Mouse (Mus musculus) WW6 (cell line): ENCODE results near the gene Rngtt.
A peak's percentile ranks its signal among the peaks of the same experiment; 100 is the strongest.
"Not testable (repeated sequence)": the region's sequence is repeated elsewhere in the genome, so short reads cannot be mapped to it uniquely, and the experiment has no call there.

Experiments used
- DNase-seq: peaks from one replicate; pipeline ENCODE4 v3.0.0-alpha.2; 2013; ENCODE audit warnings: low read depth, low spot score

Rngtt gene

GRCm38 (mm10) chr4:33309764-33310757 lies at the start of gene Rngtt:
Gene Rngtt (plus strand): TSS chr4:33310311.
- peak; percentile 94 for DNase-seq

DNA sequence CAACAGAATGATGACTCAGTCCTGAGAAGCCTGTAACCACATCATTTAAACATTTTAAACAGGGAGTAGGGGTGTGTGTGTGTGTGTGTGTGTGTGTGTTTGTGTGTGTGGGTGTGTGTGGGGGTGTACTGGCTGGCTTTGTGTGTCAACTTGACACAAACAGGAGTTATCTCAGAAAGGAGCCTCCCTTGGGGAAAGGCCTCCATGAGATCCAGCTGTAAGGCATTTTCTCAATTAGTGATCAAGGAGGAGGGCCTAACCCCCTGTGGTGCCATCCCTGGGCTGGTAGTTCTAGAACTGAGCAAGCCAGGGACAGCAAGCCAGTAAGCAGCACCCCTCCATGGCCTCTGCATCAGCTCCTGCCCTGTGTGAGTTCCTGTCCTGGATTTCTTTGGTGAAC lies 49.8 kb upstream of the Rngtt start:
- no peak for DNase-seq

DNA sequence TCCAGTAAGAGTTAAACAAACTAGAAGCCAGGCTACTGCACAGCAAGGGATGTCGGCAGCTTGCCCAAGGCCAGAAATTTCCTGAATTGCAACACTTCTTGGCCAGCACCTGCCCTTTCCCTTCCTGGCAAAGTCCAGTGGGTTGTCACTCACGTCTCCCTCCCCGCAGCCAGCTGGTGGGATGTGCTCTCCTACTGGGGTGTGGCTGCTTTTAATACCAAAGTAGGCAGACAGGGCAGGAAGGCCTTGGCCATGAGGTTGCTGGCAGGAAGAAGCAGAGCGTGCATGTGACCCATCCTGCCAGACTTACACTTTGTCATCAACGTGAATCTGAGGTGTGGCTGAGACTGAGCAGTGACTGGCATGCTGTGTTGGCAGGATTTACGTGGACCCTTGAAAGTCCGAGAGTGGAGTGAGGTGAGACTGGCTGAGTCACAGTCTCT lies 48.8 kb upstream of the Rngtt start:
- no peak for DNase-seq

DNA sequence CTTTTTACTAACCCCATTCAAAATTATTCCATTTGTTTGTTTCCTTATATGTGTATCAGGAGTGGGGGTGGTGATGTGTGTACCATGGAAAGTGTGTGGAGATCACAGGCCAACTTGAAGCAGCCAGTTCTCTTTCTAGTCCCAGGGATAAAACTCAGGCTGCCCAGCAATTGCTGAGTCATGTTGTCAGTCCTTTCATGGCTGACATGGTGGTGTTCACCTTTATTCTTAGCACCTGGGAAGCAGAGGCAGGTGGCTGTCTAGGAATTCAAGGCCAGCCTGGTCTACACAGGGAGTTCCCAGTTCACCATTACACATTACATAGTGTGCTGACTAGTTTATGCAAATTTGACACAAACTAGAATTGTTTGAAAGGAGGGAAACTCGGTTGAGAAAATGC lies 47.2 kb upstream of the Rngtt start:
- no peak for DNase-seq

DNA sequence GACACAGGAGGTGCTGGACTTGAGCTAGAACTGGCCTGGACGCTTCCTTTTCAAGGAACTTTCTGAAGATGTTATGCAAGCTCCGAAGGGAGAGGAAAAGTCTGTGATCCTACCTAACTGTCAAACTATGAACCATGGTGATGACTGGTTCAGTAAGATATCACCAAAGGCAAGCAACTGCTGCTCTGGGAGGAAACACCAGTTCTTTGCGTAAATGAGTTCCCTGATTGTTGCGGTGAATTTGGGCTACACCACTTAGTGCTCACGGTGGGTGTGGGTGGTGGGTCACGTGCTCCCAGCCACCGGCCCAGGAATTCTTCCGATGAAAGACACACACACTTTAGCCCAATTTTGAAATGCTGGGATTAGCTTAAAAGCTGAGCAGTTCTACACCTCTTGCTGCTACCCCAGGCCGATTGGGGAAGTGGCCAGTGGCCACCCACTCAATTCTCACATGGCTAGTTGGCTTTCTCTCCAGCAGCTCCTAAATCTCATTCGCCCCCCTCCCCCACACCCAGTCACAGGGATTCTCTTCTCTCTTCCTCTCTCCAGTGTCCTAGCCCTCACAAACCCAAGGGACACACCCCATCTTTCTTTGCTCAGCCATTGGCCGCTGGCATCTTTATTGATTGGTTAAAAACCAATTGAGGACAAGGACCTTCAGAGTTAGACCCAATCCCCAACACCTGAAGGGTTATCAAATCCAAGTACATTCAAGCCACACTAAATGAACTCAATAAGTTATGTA lies 45.0 kb upstream of the Rngtt start:
- DNase-seq = peak; percentile 83

- DNase-seq = no peak
Observed at GRCm38 (mm10) chr4:33270386-33271314, 39.5 kb upstream of the Rngtt start.

DNA sequence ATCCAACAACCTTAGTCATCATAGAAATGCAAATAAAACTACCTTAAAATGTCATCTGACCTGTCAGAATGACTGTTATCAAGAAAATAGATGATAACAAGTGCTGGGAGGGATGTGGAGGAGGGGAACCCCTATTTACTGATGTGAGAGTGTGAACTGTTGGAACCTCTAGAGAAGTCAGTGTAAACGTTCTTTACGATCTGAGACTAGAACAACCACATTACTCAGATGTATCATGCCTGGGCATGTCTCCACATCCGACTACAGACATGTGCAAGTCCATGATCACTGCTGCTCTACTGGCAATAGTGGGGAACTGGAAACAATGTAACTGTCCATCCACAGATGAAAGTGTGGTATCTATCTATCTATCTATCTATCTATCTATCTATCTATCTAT lies 36.7 kb upstream of the Rngtt start:
- DNase-seq = no peak

GRCm38 (mm10) chr4:33281891-33282685 lies 28.0 kb upstream of the Rngtt start:
- DNase-seq = no peak

GRCm38 (mm10) chr4:33284083-33284880 lies 25.8 kb upstream of the Rngtt start:
- DNase-seq = no peak

DNA sequence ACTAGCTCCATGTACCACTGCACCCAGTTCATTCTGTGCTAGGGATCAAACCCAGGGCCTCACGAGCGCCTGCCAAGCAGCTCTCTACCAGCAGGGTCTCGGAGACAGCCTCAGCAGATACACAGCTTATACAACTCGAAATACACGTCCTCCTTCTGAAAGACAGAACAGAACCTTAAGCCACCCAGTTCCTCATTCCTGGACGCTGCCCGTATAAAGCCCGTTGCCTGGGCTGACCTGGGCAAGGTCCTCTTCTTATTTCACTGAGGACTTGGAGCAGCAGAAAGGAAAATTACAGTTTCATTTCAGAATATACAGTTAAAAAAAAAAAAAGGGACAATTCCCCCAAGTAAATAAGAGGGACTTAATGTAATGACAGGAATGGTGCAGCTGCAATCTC lies 24.7 kb upstream of the Rngtt start:
- no peak for DNase-seq

- no peak for DNase-seq
Observed at GRCm38 (mm10) chr4:33289106-33289650, 20.9 kb upstream of the Rngtt start.

DNA sequence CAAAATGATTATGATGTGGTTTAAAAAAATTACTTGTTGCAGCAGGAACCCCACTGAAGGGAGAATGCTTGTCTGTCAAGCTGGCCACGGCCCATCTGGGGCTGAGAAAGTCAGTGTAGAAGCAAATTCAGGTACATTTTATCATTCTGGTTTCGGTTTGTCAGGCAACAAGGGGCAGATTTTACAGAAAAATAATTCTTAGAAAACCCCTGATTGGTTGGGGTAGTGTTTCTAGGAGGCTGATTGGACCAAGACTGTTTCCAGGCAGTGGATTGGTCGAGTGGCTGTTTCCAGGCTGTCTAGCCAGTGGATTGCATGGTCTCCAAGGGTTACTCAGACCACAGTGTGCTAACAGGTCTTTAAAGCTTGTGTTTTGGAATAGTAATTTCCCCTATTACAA lies 20.1 kb upstream of the Rngtt start, which contains the start of gene Pnrc1:
Gene Pnrc1, minus strand, starts transcription at position 162 of the 400 bp plus-strand sequence.
- no peak for DNase-seq

DNA sequence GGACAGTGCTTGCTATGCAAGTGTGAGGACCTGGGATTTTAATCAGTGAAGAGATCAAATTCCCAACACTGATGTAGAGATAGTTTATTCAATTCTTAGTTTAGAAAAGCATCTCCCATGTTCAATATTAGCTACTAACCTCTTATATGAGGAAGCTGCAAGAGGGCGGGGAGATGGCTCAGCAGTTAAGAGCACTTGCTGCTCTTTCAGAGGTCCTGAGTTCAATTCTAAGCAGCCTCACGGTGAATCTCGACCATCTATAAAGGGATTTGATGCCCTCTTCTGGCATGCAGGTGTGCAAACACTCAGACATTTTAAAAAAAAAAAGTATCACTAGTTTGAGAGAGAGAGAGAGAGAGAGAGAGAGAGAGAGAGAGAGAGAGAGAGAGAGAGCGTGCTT lies 19.2 kb upstream of the Rngtt start:
- DNase-seq = no peak

GRCm38 (mm10) chr4:33292409-33293370 lies 17.4 kb upstream of the Rngtt start:
- DNase-seq = no peak

DNA sequence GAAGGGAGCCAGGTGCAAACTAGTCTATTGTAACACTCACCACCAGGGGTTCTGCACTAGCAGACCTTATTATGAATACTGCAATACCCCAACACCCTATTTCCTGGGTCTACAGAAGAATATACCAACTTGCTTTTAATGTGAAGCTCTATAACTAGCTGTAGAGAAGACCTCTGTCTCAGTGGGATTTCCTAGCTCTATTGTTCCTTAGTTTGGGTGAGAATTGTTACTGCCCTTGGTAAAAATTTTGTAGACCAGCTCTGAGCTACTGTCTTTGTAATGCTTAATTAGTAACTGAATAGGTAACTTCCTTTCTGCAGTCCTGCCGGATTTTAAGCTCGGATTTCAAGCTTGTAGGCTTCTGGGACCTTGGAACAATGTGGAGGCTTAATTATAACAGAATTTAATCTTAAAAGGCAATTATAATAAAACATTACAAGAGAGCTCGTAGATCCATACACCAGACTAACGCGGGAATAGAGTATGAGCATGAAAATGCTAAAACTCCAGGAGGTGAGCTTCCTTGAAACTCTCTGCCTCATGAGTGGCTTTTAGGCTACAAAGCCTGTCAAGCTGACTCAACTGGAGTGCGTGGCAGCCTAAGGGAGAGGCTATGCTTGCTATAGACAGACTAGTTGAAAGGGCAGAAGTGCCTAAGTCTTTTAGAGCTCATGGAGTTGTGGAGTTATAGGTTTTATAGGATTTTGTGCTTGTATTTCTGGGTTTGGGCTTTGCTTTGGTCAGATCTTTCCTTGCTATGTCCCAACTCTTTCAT lies 9.0 kb upstream of the Rngtt start:
- DNase-seq = not testable (repeated sequence)

- DNase-seq = no peak
Observed at GRCm38 (mm10) chr4:33303057-33303456, 7.1 kb upstream of the Rngtt start.

GRCm38 (mm10) chr4:33307146-33307545 lies 3.0 kb upstream of the Rngtt start:
- no peak for DNase-seq
